Mouse (Mus musculus) lung, embryonic 16.5 days (tissue): ENCODE data around the gene Rfpl4. TPM values are rescaled to one million over a fixed set of nuclear protein-coding genes. Genes with fewer than 3 reads are reported as not detected.
"Not testable (repeated sequence)": the region's sequence is repeated elsewhere in the genome, so short reads cannot be mapped to it uniquely, and the experiment has no call there.

Experiments used
- ATAC-seq: fragments of 200-750 bp; cut with Nextera tagmentation; 2 replicates; pipeline ENCODE4 v1.8.0; 2017; ENCODE audit warnings: low read depth, mild to moderate bottlenecking, moderate library complexity
- H3K27ac ChIP-seq: fragments of 300-500 bp; sonication (generic); 2 replicates; pipeline ENCODE4 v1.5.1; 2014; ENCODE audit warnings: mild to moderate bottlenecking, control low read depth, low read length
- H3K27me3 ChIP-seq: fragments of 300-500 bp; sonication (generic); 2 replicates; pipeline ENCODE4 v1.6.1; 2014; ENCODE audit warnings: low read depth, low read length, mixed read lengths; ENCODE audit not compliant: control insufficient read depth, insufficient read depth
- H3K36me3 ChIP-seq: fragments of 300-500 bp; sonication (generic); 2 replicates; pipeline ENCODE4 v1.6.1; 2014; ENCODE audit warnings: low read length; ENCODE audit not compliant: control insufficient read depth, insufficient read depth
- H3K4me1 ChIP-seq: fragments of 300-500 bp; sonication (generic); replicated peaks from 2 replicates; pipeline ENCODE4 v1.6.1; 2014; ENCODE audit warnings: low read length, mixed read lengths; ENCODE audit not compliant: control insufficient read depth, insufficient read depth
- H3K4me2 ChIP-seq: fragments of 300-500 bp; sonication (generic); 2 replicates; pipeline ENCODE4 v1.6.1; 2014; ENCODE audit warnings: low read depth, low read length, control low read depth
- H3K4me3 ChIP-seq: fragments of 300-500 bp; sonication (generic); 2 replicates; pipeline ENCODE4 v1.5.1; 2014; ENCODE audit warnings: mild to moderate bottlenecking, low read length, control low read depth
- H3K9ac ChIP-seq: fragments of 300-500 bp; sonication (generic); 2 replicates; pipeline ENCODE4 v1.6.1; 2014; ENCODE audit warnings: low read length, control low read depth
- H3K9me3 ChIP-seq: fragments of 300-500 bp; sonication (generic); 2 replicates; pipeline ENCODE4 v1.6.1; 2016; ENCODE audit warnings: low read length; ENCODE audit not compliant: control insufficient read depth
- WGBS: fragments of 180-500 bp; shearing (Covaris S2); extraction: QIAGEN DNeasy Blood & Tissue Kit; methylation state at CpG from one replicate; pipeline ENCODE4 v1.1.7; 2014; 5-methylcytosine and 5-hydroxymethylcytosine counted together
- polyA plus RNA-seq: library from polyadenylated mRNA; unstranded; fragments of >200 nt; fragmentation: Nextera tagmentation; extraction: Ambion mirVana; gene quantifications from 2 replicates; pipeline ENCODE4 v1.2.1, GENCODE M21; 2015

The Rfpl4 gene
- not detected in 2 replicates for polyA plus RNA-seq

DNA sequence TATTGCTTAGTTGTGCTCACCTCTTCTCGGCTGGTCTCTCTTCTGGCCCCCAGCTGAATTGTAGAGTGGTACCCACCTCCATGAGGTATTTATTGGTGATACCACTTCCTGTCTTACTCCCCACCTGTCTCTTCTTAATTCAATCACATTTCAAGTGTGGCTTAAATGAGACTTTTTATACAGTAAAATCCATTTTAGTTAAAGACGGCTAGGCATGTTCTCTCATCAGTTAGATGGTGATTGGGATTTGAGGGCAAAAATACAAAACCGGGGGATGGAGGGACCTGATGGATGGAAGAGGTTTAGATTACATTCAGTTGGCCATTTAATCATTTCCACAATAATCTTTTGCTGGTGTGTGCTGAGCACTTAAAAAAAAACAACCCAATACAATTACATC lies at the start of gene Rfpl4:
Rfpl4 (minus strand) TSS at position 101 of the 400 bp plus-strand sequence.
- Histone ChIP-seq H3K4me1 (no peaks in the 10 kb centered on the region), H3K27me3 (no peaks in the 10 kb centered on the region), H3K36me3 (no peaks in the 10 kb centered on the region), H3K4me2 (no peak within 1 kb of the TSS), H3K4me3 (no peak within 1 kb of the TSS), H3K27ac (no peak within 1 kb of the TSS), H3K9ac (no peak within 1 kb of the TSS), H3K9me3 (no peaks in the 10 kb centered on the region)
- 83% methylated on average over 3 of the region's 3 CpGs for WGBS
- ATAC-seq = no peak

DNA sequence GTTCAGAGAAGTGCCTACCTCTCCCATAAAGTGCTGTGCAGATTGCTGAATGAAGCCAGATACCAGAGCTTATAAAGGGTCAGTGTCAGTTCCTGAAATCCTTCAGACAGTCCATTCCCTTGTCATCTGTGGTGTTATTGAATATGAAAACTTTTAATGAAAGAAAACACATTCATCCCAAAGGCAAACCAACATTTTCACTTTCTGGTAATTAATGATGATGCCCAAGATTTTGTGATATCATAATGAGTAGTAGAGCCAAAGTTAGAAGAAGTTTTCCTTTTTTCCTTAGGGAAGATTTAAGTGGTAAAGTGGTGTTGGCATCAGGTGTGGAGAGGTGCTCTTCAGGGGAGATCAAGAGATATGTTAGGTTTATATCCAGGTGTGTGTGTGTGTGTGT lies 32.8 kb upstream of the Rfpl4 start, which contains the start of gene Vmn1r55:
Vmn1r55 (minus strand) TSS at position 101 of the 400 bp plus-strand sequence.
- ATAC-seq, H3K27ac ChIP-seq, H3K27me3 ChIP-seq, H3K9me3 ChIP-seq, H3K9ac ChIP-seq, H3K4me1 ChIP-seq, H3K36me3 ChIP-seq, H3K4me3 ChIP-seq, H3K4me2 ChIP-seq: not testable (repeated sequence)

DNA sequence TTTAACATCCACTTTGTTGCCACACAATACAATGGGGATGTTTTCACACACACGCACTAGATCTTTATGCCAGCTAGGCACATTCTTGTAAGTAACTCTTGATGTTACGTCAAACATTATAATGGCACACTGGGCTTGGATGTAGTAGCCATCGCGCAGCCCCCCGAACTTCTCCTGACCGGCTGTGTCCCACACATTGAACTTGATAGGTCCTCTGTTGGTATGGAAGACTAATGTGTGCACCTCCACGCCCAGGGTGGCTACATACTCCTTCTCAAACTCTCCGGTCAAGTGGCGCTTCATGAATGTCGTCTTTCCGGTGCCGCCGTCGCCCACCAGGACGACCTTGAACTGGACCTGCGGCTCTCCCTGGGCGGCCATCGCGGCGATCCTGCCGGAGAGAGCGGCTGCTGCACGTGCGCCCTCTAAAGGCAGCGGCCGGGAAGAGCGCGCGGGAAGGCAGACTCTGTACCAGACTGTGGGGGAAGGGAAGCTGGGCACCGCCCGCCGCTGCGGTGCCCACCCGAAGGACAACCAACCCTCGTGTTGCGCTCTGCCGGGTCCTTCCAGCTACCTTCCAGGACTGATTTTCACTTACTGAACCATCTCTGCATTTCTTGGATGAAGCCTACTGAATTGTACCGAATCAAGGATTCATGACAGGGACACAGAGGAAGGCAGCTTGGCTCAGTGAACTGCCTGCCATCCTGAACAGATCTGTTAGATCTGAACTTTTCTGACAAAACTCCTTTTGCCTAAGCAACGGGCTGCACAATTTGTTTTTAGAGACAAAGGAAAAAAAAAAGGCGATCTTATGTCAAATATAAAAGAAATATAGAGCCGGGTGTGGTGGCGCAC lies 9.0 kb upstream of the Rfpl4 start, which contains the start of gene Rasl2-9:
Rasl2-9 (minus strand) TSS at position 402 of the 858 bp plus-strand sequence.
- 17% methylated on average over 42 of the region's 42 CpGs for WGBS
- peak; percentile 90 for ATAC-seq

DNA sequence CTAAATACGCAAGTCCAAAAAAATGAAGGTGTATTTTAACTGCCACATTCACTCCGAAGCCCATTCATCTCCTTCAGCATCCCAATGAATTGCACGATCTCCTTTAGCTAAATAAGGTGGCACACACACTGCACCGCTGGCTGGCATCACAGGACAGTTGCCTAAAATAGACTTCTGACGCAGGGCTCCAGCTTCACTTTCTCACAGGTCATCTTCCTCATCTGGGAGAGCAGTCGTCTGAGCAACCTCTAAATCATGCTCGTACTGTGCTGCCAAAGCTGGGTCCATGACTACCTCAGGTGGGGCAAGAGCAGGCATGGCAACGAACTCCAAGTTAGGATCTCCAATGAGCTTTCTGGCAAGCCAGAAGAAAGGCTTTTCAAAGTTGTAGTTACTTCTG lies 8.3 kb upstream of the Rfpl4 start:
- 0 out of 2 replicates have a peak, but pooled peaks cover 2% of the 10 kb centered on the region for H3K4me1 ChIP-seq
- 84% methylated on average over 8 of the region's 8 CpGs for WGBS
- ATAC-seq = no peak
- no peaks in the 10 kb centered on the region for H3K9me3 ChIP-seq
- H3K27ac ChIP-seq = no peak overlapping the region
- no peaks in the 10 kb centered on the region for H3K27me3 ChIP-seq
- 0 out of 2 replicates have a peak overlapping the region, but pooled peaks have one; percentile 68 for H3K4me2 ChIP-seq
- no peak overlapping the region for H3K9ac ChIP-seq
- H3K4me3 ChIP-seq = no peak overlapping the region
- H3K36me3 ChIP-seq = no peaks in the 10 kb centered on the region

More for the DNA sequence above, 9.0 kb upstream of the Rfpl4 start, which contains the start of gene Rasl2-9:
- Histone ChIP-seq H3K27me3 (no peaks in the 10 kb centered on the region), H3K36me3 (no peaks in the 10 kb centered on the region), H3K9me3 (no peaks in the 10 kb centered on the region), H3K9ac (peak within 1 kb of the TSS; percentile 57), H3K4me2 (peak within 1 kb of the TSS; percentile 68), H3K4me1 (0 out of 2 replicates have a peak, but pooled peaks cover 2% of the 10 kb centered on the region), H3K4me3 (peak within 1 kb of the TSS; percentile 43), H3K27ac (no peak within 1 kb of the TSS)

DNA sequence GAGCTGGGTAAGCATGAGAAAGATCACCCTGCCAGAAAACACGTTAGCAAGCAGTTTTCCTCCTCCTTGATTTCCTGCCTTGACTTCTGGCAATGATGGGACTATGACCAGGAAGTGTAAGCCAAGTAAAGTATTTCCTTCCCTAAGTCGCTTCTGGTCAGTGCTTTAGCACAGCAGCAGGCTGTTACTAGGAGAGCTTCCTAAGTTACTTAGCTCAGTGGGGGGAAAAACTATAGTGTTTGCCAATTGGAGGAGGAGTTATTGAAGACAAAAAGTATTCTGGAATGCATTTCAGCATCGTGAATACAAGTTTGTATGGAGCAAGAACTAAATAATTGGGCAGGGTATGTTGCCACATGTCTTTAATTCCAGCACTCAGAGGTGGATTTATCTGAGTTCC lies 4.0 kb downstream of the Rfpl4 start:
- H3K27ac ChIP-seq = no peak overlapping the region
- H3K9ac ChIP-seq = no peak overlapping the region
- no peaks in the 10 kb centered on the region for H3K36me3 ChIP-seq
- no peak overlapping the region for H3K4me3 ChIP-seq
- peak; percentile 68 for ATAC-seq
- no peaks in the 10 kb centered on the region for H3K9me3 ChIP-seq
- H3K4me1 ChIP-seq = no peaks in the 10 kb centered on the region
- H3K4me2 ChIP-seq = no peak overlapping the region
- no peaks in the 10 kb centered on the region for H3K27me3 ChIP-seq
- 21% methylated on average over 3 of the region's 3 CpGs for WGBS

DNA sequence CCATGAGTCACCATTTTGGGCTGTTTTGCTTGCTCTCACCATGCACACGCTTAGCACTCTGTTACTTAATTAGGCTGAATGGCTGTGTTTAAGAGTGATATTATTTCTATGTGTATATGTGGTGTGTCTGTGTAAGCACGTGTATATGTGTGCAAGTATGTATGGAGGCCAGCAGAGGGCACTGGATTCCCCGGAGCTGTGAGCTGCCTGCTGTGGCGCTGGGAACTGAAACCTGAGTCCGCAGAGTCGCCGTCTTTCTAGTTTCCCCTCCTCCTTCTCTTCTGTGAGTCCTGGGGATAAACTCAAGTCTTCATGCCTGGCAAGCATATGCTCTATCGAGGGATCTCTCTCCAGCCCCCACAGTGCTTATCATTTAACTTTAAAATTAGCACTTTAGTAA lies 7.4 kb downstream of the Rfpl4 start:
- Histone ChIP-seq H3K27ac (no peak overlapping the region), H3K9me3 (no peaks in the 10 kb centered on the region), H3K27me3 (no peaks in the 10 kb centered on the region), H3K4me2 (no peak overlapping the region), H3K4me3 (no peak overlapping the region), H3K4me1 (no peaks in the 10 kb centered on the region), H3K36me3 (no peaks in the 10 kb centered on the region), H3K9ac (no peak overlapping the region)
- WGBS = 81% methylated on average over 8 of the region's 8 CpGs
- no peak for ATAC-seq

DNA sequence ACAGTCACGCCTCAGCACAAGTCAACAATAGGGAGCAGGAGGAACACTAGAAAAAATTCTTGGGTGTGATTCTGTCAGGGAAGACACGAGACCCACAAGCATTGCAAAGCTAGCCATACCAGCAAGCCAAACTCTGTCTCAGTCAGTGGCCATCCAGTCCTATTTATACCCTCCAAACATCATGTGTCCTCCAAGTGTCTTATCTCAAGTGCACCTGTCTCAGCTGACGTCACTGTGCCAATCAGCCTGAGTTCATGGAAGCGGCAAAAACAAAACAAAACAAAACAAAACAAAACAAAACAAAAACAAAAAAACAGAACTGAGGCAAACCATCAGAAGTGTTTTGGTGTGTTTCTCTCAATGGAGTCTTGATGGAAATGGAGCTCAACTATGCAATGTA lies 8.5 kb downstream of the Rfpl4 start:
- no peaks in the 10 kb centered on the region for H3K27me3 ChIP-seq
- H3K9ac ChIP-seq = no peak overlapping the region
- no peak overlapping the region for H3K4me2 ChIP-seq
- H3K36me3 ChIP-seq = no peaks in the 10 kb centered on the region
- H3K4me1 ChIP-seq = no peaks in the 10 kb centered on the region
- no peaks in the 10 kb centered on the region for H3K9me3 ChIP-seq
- H3K4me3 ChIP-seq = no peak overlapping the region
- no peak for ATAC-seq
- no peak overlapping the region for H3K27ac ChIP-seq
- WGBS = 67% methylated on average over 4 of the region's 4 CpGs

DNA sequence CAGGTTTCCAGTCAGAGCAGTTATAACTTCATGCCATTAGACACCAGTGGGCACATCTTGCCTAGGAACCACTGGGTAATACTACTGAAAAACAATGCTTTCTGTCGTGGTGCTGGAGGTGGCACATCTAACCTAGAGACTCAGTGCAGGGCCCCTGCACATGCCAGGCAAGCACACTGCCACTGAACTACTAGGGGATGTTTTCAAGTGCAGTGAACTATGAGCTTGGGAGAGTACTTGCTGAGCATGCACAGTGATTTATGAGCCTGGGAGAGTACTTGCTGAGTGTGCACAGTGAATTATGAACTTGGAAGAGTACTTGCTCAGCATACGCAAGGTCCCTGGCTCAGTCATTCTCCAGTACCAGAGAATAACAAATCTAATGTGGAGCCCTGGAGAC lies 14.2 kb downstream of the Rfpl4 start:
- Histone ChIP-seq H3K27ac (no peak overlapping the region), H3K36me3 (peaks cover 13% of the 10 kb centered on the region), H3K9ac (no peak overlapping the region), H3K27me3 (no peaks in the 10 kb centered on the region), H3K4me1 (no peaks in the 10 kb centered on the region), H3K4me3 (no peak overlapping the region), H3K9me3 (no peaks in the 10 kb centered on the region), H3K4me2 (no peak overlapping the region)
- WGBS = 82% methylated on average over 2 of the region's 2 CpGs
- ATAC-seq = no peak

DNA sequence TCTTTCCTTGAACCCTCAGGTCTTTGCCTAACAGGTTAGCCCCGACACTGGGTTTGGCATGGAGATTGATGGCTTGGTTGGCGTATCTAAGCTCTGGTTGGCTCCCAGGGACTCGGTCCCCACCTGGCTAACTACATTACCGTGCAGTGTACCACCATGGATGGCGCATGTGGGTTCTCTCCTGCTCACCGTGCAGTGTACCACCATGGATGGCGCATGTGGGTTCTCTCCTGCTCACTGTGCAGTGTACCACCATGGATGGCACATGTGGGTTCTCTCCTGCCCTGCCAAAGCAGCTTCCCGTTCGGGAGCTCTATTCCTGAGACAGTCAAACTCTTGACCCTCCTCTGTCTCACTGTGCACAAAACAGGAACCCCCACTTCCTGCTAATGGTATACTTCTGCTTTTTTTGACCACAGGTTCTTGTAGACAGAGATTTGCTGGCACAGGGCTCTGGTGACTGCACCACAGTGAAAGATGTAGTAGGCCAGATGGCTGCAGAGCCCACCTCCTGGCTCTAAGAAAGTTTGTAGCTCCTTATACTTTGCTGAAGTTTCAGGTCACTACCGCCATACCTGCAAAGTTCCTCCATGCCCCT lies 15.6 kb downstream of the Rfpl4 start:
- no peaks in the 10 kb centered on the region for H3K27me3 ChIP-seq
- no peak overlapping the region for H3K27ac ChIP-seq
- 83% methylated on average over 10 of the region's 10 CpGs for WGBS
- no peak overlapping the region for H3K4me2 ChIP-seq
- peak; percentile 48 for ATAC-seq
- H3K4me1 ChIP-seq = no peaks in the 10 kb centered on the region
- H3K4me3 ChIP-seq = no peak overlapping the region
- H3K36me3 ChIP-seq = peaks cover 18% of the 10 kb centered on the region
- H3K9ac ChIP-seq = no peak overlapping the region
- H3K9me3 ChIP-seq = no peaks in the 10 kb centered on the region
